Mouse (Mus musculus): ENCODE data around the gene Nepro. TPM values are rescaled to one million over a fixed set of nuclear protein-coding genes. Genes with fewer than 3 reads are reported as not detected.

Nepro gene
- total RNA-seq, 2 experiments from 2014 or later: 10.0 to 16.9 TPM

GRCm38 (mm10) chr16:44701155-44701554, 22.9 kb upstream of the Nepro start:
- no peak for ATAC-seq (replicated peaks; ENCODE audit: poor library complexity, severe bottlenecking)

- peak; percentile 78 for ATAC-seq (replicated peaks; ENCODE audit: poor library complexity, severe bottlenecking)
Observed at GRCm38 (mm10) chr16:44702272-44702671, 21.8 kb upstream of the Nepro start.

GRCm38 (mm10) chr16:44703458-44703857, 20.6 kb upstream of the Nepro start:
- ATAC-seq (replicated peaks; ENCODE audit: poor library complexity, severe bottlenecking): no peak

- ATAC-seq (replicated peaks; ENCODE audit: poor library complexity, severe bottlenecking): peak; percentile 78
Observed at GRCm38 (mm10) chr16:44716305-44717140, 7.6 kb upstream of the Nepro start.

- ATAC-seq (replicated peaks; ENCODE audit: poor library complexity, severe bottlenecking): 0 out of 2 replicates have a peak, but pooled peaks have one; percentile 5
Observed at GRCm38 (mm10) chr16:44717141-44717634, 6.9 kb upstream of the Nepro start.

GRCm38 (mm10) chr16:44717838-44718237, 6.3 kb upstream of the Nepro start:
- ATAC-seq (replicated peaks; ENCODE audit: poor library complexity, severe bottlenecking): no peak

GRCm38 (mm10) chr16:44719349-44719748, 4.8 kb upstream of the Nepro start:
- ATAC-seq (replicated peaks; ENCODE audit: poor library complexity, severe bottlenecking): no peak

GRCm38 (mm10) chr16:44720518-44720917, 3.6 kb upstream of the Nepro start:
- ATAC-seq (replicated peaks; ENCODE audit: poor library complexity, severe bottlenecking): no peak

GRCm38 (mm10) chr16:44722666-44723065, 1.4 kb upstream of the Nepro start:
- no peak for ATAC-seq (replicated peaks; ENCODE audit: poor library complexity, severe bottlenecking)

GRCm38 (mm10) chr16:44724847-44725246, 746 bp downstream of the Nepro start:
- peak; percentile 8; the same call in 1 of the 2 replicates for ATAC-seq (replicated peaks; ENCODE audit: poor library complexity, severe bottlenecking)

GRCm38 (mm10) chr16:44725286-44726223, 1.5 kb downstream of the Nepro start:
- peak; percentile 68 for ATAC-seq (replicated peaks; ENCODE audit: poor library complexity, severe bottlenecking)

- no peak for ATAC-seq (replicated peaks; ENCODE audit: poor library complexity, severe bottlenecking)
Observed at GRCm38 (mm10) chr16:44727525-44727924, 3.4 kb downstream of the Nepro start.

- ATAC-seq (replicated peaks; ENCODE audit: poor library complexity, severe bottlenecking): 0 out of 2 replicates have a peak, but pooled peaks have one; percentile 27
Observed at GRCm38 (mm10) chr16:44734059-44734458, 10.0 kb downstream of the Nepro start.

- no peak for ATAC-seq (replicated peaks; ENCODE audit: poor library complexity, severe bottlenecking)
Observed at GRCm38 (mm10) chr16:44735676-44736075, 11.6 kb downstream of the Nepro start.

- no peak for ATAC-seq (replicated peaks; ENCODE audit: poor library complexity, severe bottlenecking)
Observed at GRCm38 (mm10) chr16:44736118-44736517, 12.0 kb downstream of the Nepro start.

GRCm38 (mm10) chr16:44742753-44743152, 18.7 kb downstream of the Nepro start:
- ATAC-seq (replicated peaks; ENCODE audit: poor library complexity, severe bottlenecking): no peak

- 0 out of 2 replicates have a peak, but pooled peaks have one; percentile 3 for ATAC-seq (replicated peaks; ENCODE audit: poor library complexity, severe bottlenecking)
Observed at GRCm38 (mm10) chr16:44745471-44745865, 21.4 kb downstream of the Nepro start.

GRCm38 (mm10) chr16:44745866-44746562, 21.9 kb downstream of the Nepro start, which contains the start of gene Gtpbp8:
Gene Gtpbp8, minus strand, starts transcription at chr16:44746363.
- ATAC-seq (replicated peaks; ENCODE audit: poor library complexity, severe bottlenecking): peak; percentile 91

GRCm38 (mm10) chr16:44748007-44748406, 23.9 kb downstream of the Nepro start:
- ATAC-seq (replicated peaks; ENCODE audit: poor library complexity, severe bottlenecking): no peak

GRCm38 (mm10) chr16:44757700-44758099, 33.6 kb downstream of the Nepro start:
- ATAC-seq (replicated peaks; ENCODE audit: poor library complexity, severe bottlenecking): peak; percentile 94
